Mouse (Mus musculus) spleen, postnatal 0 days (tissue): ENCODE results near the gene Ascc1. TPM values are rescaled to one million over a fixed set of nuclear protein-coding genes. Genes with fewer than 3 reads are reported as not detected.

Experiments used
- polyA plus RNA-seq: library from polyadenylated mRNA; unstranded; fragments of >200 nt; fragmentation: Nextera tagmentation; extraction: Ambion mirVana; gene quantifications from 2 replicates; pipeline ENCODE4 v1.2.1, GENCODE M21; 2015

Ascc1 gene
- 20.4 and 22.5 TPM in 2 replicates for polyA plus RNA-seq

GRCm38 (mm10) chr10:60002673-60003212, at the start of gene Ascc1, which contains the start of gene Anapc16:
Gene Ascc1, plus strand, starts transcription at chr10:60002805.
Gene Anapc16, minus strand, starts transcription at chr10:60003135.

GRCm38 (mm10) chr10:60106146-60106530, 103.5 kb downstream of the Ascc1 start, which contains the start of gene Spock2:
Gene Spock2, plus strand, starts transcription at chr10:60106219.

Other genes starting within 250 kb of the Ascc1 start
- 13.1 and 13.2 TPM in 2 replicates for gene Dnajb12, start 123.2 kb upstream of the Ascc1 start, polyA plus RNA-seq
- 8.8 and 9.9 TPM in 2 replicates for gene Ddit4, start 51.0 kb upstream of the Ascc1 start, polyA plus RNA-seq
- gene Anapc16, start 330 bp downstream of the Ascc1 start, polyA plus RNA-seq = 84.1 and 88.3 TPM in 2 replicates
- gene Spock2, start 103.4 kb downstream of the Ascc1 start, polyA plus RNA-seq = 2.8 and 4.1 TPM in 2 replicates
- gene Chst3, start 216.5 kb downstream of the Ascc1 start, polyA plus RNA-seq = 1.3 and 1.7 TPM in 2 replicates